Mouse (Mus musculus): ENCODE measurements around the gene Crtc1. TPM values are rescaled to one million over a fixed set of nuclear protein-coding genes. Genes with fewer than 3 reads are reported as not detected.

Crtc1 gene
- polyA plus RNA-seq, 1 experiment from 2014 or later: 26.7 TPM

- peak overlapping the region; percentile 71; the same call in 1 of the 2 replicates for H3K9ac ChIP-seq
- H3K9me3 ChIP-seq: no peaks in the 10 kb centered on the region
- no peak overlapping the region for H3K27ac ChIP-seq
- no peaks in the 10 kb centered on the region for H3K27me3 ChIP-seq
- peak overlapping the region; percentile 90 for H3K4me2 ChIP-seq (replicated peaks)
- WGBS: 51% methylated on average over 3 of the region's 3 CpGs
- H3K4me1 ChIP-seq: peaks cover 30% of the 10 kb centered on the region
- H3K36me3 ChIP-seq: no peaks in the 10 kb centered on the region; the same call in 1 of the 2 replicates
- no peak for ATAC-seq (ENCODE audit: low FRiP score, low read depth)
- H3K4me3 ChIP-seq: peak overlapping the region; percentile 65
These were observed 867 bp upstream of the Crtc1 start for GRCm38 (mm10) chr8:70440246-70440645.

GRCm38 (mm10) chr8:70439848-70440179 lies 435 bp upstream of the Crtc1 start:
- no peaks in the 10 kb centered on the region for H3K27me3 ChIP-seq
- no peak overlapping the region for H3K27ac ChIP-seq
- H3K4me2 ChIP-seq (replicated peaks): peak overlapping the region; percentile 90
- H3K9me3 ChIP-seq: no peaks in the 10 kb centered on the region
- no peaks in the 10 kb centered on the region; the same call in 1 of the 2 replicates for H3K36me3 ChIP-seq
- H3K9ac ChIP-seq: peak overlapping the region; percentile 71
- peaks cover 26% of the 10 kb centered on the region for H3K4me1 ChIP-seq
- ATAC-seq (ENCODE audit: low FRiP score, low read depth): peak; percentile 78; the same call in 1 of the 2 replicates
- H3K4me3 ChIP-seq: peak overlapping the region; percentile 65
- WGBS: 4% methylated on average over 7 of the region's 7 CpGs

DNA sequence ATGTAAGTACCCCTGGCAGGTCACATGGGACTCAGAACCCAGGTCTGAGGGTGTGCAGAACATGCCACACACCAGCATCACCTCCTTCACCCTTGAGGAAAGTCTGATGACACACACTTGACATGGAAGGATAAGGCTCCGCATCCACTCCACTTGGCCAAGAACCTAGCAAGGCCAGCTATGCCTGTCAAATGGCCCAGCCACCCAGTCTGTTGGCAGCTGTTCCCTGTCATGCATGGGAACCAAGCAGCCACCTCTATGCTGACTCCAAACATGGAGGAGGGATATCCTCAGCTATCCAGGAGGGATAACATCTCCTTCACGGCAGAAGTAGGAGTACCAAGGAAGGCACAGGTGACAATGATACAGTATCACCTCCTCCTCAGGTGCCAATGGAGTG lies 956 bp downstream of the Crtc1 start:
- H3K9me3 ChIP-seq: no peaks in the 10 kb centered on the region
- no peaks in the 10 kb centered on the region for H3K27me3 ChIP-seq
- peaks cover 25% of the 10 kb centered on the region for H3K4me1 ChIP-seq
- H3K4me3 ChIP-seq: peak overlapping the region; percentile 65
- H3K9ac ChIP-seq: no peak overlapping the region; the same call in none of the 2 replicates
- ATAC-seq (ENCODE audit: low FRiP score, low read depth): no peak
- 95% methylated on average over 2 of the region's 2 CpGs for WGBS
- no peaks in the 10 kb centered on the region; the same call in 1 of the 2 replicates for H3K36me3 ChIP-seq
- H3K27ac ChIP-seq: no peak overlapping the region
- peak overlapping the region; percentile 90 for H3K4me2 ChIP-seq (replicated peaks)

DNA sequence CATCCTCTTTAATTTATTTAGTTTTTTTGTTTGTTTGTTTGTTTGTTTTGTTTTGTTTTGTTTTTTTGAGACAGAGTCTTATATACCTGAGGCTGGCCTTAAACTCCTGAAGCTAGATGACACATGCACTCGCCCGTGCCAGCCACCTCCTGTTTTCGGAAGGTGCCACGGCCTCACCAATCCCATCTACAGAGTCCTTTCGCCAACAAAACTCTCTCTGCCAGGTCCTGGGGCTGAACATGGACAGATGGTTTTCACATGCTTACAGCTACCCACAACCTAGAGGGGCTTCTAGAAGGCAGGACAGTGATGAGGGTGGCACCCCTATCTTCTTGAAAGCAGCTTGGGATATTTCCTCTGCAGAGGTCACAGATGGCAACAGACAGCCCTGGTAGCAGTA lies 4.2 kb downstream of the Crtc1 start:
- Histone ChIP-seq H3K4me3 (no peak overlapping the region), H3K27ac (no peak overlapping the region), H3K9ac (0 out of 2 replicates have a peak overlapping the region, but pooled peaks have one; percentile 19), H3K4me1 (peaks cover 23% of the 10 kb centered on the region), H3K27me3 (no peaks in the 10 kb centered on the region), H3K9me3 (no peaks in the 10 kb centered on the region), H3K36me3 (no peaks in the 10 kb centered on the region; the same call in 1 of the 2 replicates), H3K4me2 (replicated peaks) (no peak overlapping the region)
- WGBS: 95% methylated on average over 5 of the region's 5 CpGs
- no peak for ATAC-seq (ENCODE audit: low FRiP score, low read depth)

- H3K9me3 ChIP-seq: no peaks in the 10 kb centered on the region
- WGBS: 46% methylated on average over 4 of the region's 4 CpGs
These were observed 6.3 kb downstream of the Crtc1 start for GRCm38 (mm10) chr8:70432991-70433536.

DNA sequence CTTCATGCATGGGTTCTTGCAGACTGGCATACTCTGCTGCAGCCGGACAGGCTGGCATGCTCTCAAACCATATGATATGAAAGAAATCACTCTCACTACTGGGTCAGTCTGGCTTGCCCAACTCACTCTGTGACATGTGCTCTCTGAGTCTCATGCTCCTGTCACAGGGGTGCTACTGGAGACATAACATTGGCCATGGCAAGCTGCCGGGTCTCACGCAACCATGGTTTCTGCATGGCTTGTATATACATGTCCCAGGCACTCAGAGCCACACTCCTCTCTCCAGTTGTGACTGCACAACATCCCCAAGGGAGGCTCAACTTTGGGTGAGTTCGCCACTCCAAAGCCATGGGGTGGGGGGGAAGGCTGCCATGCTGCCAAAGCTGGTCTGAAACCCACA lies 8.2 kb downstream of the Crtc1 start:
- Histone ChIP-seq H3K9ac (no peak overlapping the region), H3K9me3 (no peaks in the 10 kb centered on the region), H3K36me3 (peaks cover 4% of the 10 kb centered on the region; the same call in 1 of the 2 replicates), H3K4me3 (no peak overlapping the region), H3K27ac (no peak overlapping the region), H3K4me1 (no peaks in the 10 kb centered on the region), H3K4me2 (replicated peaks) (no peak overlapping the region), H3K27me3 (no peaks in the 10 kb centered on the region)
- ATAC-seq (ENCODE audit: low FRiP score, low read depth): no peak
- WGBS: 96% methylated on average over 4 of the region's 4 CpGs

More at GRCm38 (mm10) chr8:70432991-70433536, 6.3 kb downstream of the Crtc1 start:
- no peaks in the 10 kb centered on the region for H3K27me3 ChIP-seq
- H3K4me2 ChIP-seq (replicated peaks): no peak overlapping the region
- ATAC-seq (ENCODE audit: low FRiP score, low read depth): no peak
- no peak overlapping the region for H3K27ac ChIP-seq
- no peak overlapping the region for H3K9ac ChIP-seq
- H3K4me1 ChIP-seq: peaks cover 10% of the 10 kb centered on the region; the same call in 1 of the 2 replicates
- peaks cover 4% of the 10 kb centered on the region; the same call in 1 of the 2 replicates for H3K36me3 ChIP-seq
- H3K4me3 ChIP-seq: no peak overlapping the region

GRCm38 (mm10) chr8:70426300-70426907 lies 13.0 kb downstream of the Crtc1 start:
- Histone ChIP-seq H3K9ac (no peak overlapping the region), H3K27ac (no peak overlapping the region), H3K4me3 (no peak overlapping the region), H3K27me3 (no peaks in the 10 kb centered on the region), H3K36me3 (peaks cover 4% of the 10 kb centered on the region; the same call in 1 of the 2 replicates), H3K4me2 (replicated peaks) (no peak overlapping the region), H3K4me1 (no peaks in the 10 kb centered on the region), H3K9me3 (no peaks in the 10 kb centered on the region)
- 83% methylated on average over 2 of the region's 2 CpGs for whole genome bisulfite sequencing
- no peak for ATAC-seq (ENCODE audit: low FRiP score, low read depth)

- H3K9ac ChIP-seq: no peak overlapping the region
- peaks cover 31% of the 10 kb centered on the region for H3K4me1 ChIP-seq
- H3K36me3 ChIP-seq: no peaks in the 10 kb centered on the region
- no peaks in the 10 kb centered on the region for H3K27me3 ChIP-seq
- H3K27ac ChIP-seq: no peak overlapping the region
- H3K9me3 ChIP-seq: no peaks in the 10 kb centered on the region
- no peak for ATAC-seq (ENCODE audit: low FRiP score, low read depth)
- H3K4me2 ChIP-seq (replicated peaks): no peak overlapping the region
- no peak overlapping the region for H3K4me3 ChIP-seq
- WGBS: 73% methylated on average over 2 of the region's 2 CpGs
These were observed 16.7 kb downstream of the Crtc1 start for GRCm38 (mm10) chr8:70422722-70423121.

DNA sequence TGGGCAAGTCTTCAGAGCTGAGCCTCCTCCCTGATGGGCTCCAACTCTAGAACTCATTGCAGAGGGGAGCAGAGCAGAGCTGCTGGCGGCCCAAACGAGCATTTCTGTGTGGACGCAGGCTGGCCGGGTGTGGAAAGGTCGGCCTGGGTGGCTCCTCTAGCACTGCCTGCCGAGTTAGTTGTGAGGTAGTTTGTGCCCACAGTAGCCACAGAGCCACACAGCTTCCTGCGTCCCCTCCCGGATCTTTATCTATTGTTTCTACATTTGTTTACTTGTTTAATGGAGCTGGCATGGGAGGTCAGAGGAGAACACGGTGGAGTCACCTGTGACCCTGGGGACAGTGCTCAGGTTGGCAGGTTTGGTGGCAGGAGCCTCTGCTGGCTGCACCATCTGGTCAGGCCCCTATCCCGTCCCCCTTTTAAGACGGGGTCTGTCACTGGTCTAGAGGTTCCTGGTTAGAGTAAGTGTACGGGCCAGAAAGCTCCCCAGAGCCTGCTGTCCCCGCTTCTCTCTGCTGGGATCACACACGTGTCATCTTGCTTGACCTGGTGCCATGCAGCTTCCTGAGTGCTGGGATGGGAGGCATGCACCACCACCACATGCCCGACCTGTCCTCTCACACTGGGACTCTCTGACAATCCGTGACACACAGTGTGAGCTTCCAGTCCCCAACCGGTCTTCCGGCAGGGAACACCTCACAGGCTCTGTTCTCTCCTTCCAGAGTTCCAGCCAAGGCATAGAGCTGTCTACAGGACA lies 17.9 kb downstream of the Crtc1 start:
- no peak for ATAC-seq (ENCODE audit: low FRiP score, low read depth)
- no peaks in the 10 kb centered on the region for H3K27me3 ChIP-seq
- H3K4me2 ChIP-seq (replicated peaks): no peak overlapping the region
- H3K4me3 ChIP-seq: no peak overlapping the region
- no peak overlapping the region for H3K27ac ChIP-seq
- H3K9me3 ChIP-seq: no peaks in the 10 kb centered on the region
- WGBS: 77% methylated on average over 18 of the region's 18 CpGs
- peaks cover 43% of the 10 kb centered on the region for H3K4me1 ChIP-seq
- H3K36me3 ChIP-seq: no peaks in the 10 kb centered on the region
- H3K9ac ChIP-seq: no peak overlapping the region

- no peak overlapping the region for H3K4me3 ChIP-seq
- peak overlapping the region; percentile 39; the same call in 1 of the 2 replicates for H3K9ac ChIP-seq
- H3K9me3 ChIP-seq: no peaks in the 10 kb centered on the region
- no peak overlapping the region for H3K27ac ChIP-seq
- H3K27me3 ChIP-seq: no peaks in the 10 kb centered on the region
- WGBS: 80% methylated on average over 11 of the region's 11 CpGs
- no peak for ATAC-seq (ENCODE audit: low FRiP score, low read depth)
- H3K36me3 ChIP-seq: no peaks in the 10 kb centered on the region
- H3K4me2 ChIP-seq (replicated peaks): no peak overlapping the region
- H3K4me1 ChIP-seq: peaks cover 53% of the 10 kb centered on the region
These were observed 19.3 kb downstream of the Crtc1 start for GRCm38 (mm10) chr8:70419879-70420643.

GRCm38 (mm10) chr8:70418954-70419353 lies 20.4 kb downstream of the Crtc1 start:
- Histone ChIP-seq H3K4me1 (peaks cover 53% of the 10 kb centered on the region), H3K27me3 (no peaks in the 10 kb centered on the region), H3K9ac (no peak overlapping the region), H3K4me3 (no peak overlapping the region), H3K4me2 (replicated peaks) (peak overlapping the region; percentile 32), H3K27ac (peak overlapping the region; percentile 58; the same call in 1 of the 2 replicates), H3K9me3 (no peaks in the 10 kb centered on the region), H3K36me3 (peaks cover 5% of the 10 kb centered on the region; the same call in 1 of the 2 replicates)
- 18% methylated on average over 14 of the region's 14 CpGs for WGBS
- peak; percentile 68 for ATAC-seq (ENCODE audit: low FRiP score, low read depth)

Measured in limb, embryonic 13.5 days (tissue).